Mouse (Mus musculus): ENCODE data around the gene Olfr1030.
"Not testable (repeated sequence)": the region's sequence is repeated elsewhere in the genome, so short reads cannot be mapped to it uniquely, and the experiment has no call there.

The Olfr1030 gene

DNA sequence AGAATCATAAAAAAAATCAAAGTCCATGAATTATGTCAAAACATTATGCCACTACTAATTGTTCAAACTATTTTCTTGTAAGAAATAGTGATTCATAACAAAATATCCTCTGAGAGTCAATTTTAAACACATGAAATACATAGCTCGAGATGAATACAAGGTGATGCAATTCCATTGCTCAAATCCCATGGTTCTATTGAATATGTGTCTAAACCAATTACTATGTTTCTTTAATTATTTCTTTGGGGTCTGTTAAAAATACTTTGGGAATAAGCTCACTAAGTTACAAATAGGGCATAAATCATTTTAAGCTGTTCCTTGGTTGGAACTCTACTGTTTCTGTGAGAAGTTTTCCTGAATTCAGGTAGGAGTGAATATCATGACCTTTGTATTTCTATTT, at the start of gene Olfr1030:
Gene Olfr1030 (plus strand): TSS at position 301 of the 400 bp plus-strand sequence.
- DNase-seq (ENCODE audit: low spot score), result no peak

DNA sequence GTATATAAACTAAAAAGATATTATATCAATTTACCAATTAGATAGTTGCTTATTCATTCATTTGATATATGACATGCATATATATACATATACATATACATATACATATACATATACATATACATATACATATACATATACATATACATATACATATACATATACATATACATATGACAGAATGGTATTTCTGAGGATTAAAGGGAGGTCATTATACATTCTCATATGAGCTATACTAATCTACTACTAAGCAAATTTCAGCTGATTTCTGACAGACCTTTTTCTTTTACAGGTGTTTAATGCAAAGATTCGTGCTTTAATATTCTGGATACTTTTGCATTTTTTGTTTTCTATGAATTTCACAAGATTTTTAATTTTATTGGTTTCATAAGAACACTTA, 28.9 kb upstream of the Olfr1030 start, which contains the start of gene Olfr1028:
Gene Olfr1028 (plus strand): TSS at position 301 of the 400 bp plus-strand sequence.
- no peak for DNase-seq (ENCODE audit: low spot score)

DNA sequence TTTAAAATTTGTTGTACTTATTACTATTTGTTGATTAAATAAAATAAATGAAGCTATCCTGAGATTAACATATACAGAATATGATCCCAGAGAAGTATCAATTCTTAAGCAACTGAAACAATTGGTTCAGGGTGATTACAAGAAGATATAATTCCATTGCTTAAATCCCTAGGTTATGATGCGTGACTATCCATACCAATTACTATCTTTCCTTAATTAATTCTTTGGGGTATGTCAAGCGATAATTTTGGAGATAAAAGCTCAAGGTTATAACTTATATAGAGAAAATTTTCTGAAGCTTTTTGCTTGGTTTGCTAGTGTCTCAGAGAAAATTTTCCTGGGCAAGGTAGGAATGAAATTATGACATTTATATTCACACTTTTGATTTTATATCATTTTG, 5.5 kb upstream of the Olfr1030 start, which contains the start of gene Olfr1029:
Gene Olfr1029 (plus strand): TSS at position 301 of the 400 bp plus-strand sequence.
- DNase-seq (ENCODE audit: low spot score), result no peak

DNA sequence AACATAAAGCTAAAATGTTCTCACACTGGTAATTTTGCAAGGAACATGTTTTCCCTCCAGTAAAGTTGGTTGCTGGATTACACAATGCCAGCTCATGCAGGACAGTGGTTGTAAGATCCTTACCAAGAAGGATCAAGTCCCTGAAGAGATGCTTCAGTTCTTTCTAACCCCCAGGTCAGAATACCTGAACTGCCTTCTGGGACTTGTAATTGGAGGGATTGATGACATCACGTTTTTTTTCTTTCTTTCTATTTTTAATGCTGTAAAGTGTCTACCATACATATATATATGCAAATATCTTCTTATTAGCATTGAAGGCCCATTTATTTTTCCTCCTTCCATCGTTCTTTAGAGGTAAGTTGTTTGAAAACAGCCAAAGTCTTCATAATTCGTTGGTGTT, 10.9 kb downstream of the Olfr1030 start, which contains the start of gene Olfr1031:
Gene Olfr1031 (plus strand): TSS at position 301 of the 400 bp plus-strand sequence.
- DNase-seq (ENCODE audit: low spot score), result no peak

DNA sequence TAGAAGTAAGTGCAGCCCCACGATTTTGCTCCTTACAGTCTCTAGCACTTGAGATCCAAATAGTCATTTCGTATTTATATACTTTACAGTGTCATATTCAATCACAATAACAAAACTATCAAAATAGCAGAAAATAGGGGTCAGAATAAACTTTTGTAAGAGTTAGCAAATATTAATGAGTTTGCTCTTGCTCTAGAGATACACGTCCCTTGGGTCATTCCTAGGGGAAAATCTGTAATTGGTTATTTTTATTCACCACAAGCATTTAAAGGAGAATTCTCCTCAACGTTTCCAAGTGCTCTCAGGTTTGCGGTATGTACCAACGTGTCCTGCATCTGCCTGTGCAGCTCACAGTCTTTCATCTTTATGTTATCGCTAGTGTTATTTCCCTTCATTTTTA, 26.2 kb downstream of the Olfr1030 start, which contains the start of gene Olfr1032:
Gene Olfr1032 (plus strand): TSS at position 301 of the 400 bp plus-strand sequence.
- no peak for DNase-seq (ENCODE audit: low spot score)

DNA sequence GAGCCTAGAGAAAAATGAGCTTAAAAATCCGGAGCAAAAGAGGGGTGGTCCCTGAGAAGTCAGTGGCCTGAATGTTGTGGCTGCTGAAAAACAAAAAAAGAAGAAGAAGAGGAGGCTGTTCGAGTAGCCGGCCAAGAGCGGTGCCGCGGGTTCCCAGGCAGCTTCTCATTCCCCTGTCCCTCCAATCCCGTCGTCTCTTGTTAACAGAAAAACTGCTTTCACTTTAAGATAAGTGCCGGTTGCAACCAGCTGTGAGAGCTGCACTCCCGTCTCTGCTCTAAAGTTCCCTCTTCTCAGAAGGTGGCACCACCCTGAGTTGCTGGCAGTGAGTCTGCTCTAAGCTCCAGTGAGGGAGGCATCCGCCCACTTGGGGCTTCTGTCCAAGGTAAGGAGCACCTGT, 41.3 kb downstream of the Olfr1030 start, which contains the start of gene Olfr1033:
Gene Olfr1033 (plus strand): TSS at position 228 of the 400 bp plus-strand sequence.
- not testable (repeated sequence) for DNase-seq (ENCODE audit: low spot score)

DNA sequence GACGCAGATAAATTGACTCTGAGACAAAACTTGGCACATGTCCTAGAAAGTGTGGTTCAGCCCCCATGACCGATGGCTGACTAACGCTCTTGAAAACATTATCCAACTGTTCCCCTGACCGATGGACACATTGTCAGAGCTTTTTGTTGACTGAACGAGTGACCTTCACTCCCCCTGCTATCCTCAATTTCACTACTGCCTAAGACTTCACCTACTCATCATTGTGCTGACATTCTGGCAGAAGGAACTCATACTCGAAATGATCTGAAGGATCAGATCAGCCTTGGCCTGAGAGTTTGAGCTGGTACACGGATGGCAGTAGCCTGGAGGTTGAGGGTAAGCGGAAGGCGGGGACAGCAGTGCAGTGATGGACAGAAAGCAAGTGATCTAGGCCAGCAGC, 42.4 kb downstream of the Olfr1030 start:
- not testable (repeated sequence) for DNase-seq (ENCODE audit: low spot score)
